Mouse (Mus musculus) gonadal fat pad, adult 2 months (tissue): Measurements from ENCODE around the gene Snx14. TPM values are rescaled to one million over a fixed set of nuclear protein-coding genes. Genes with fewer than 3 reads are reported as not detected.

ENCODE experiments used
- DNase-seq: peaks from one replicate; pipeline ENCODE4 v3.0.0-alpha.2; 2012; ENCODE audit warnings: low read depth
- polyA plus RNA-seq: library from polyadenylated mRNA; depleted of rRNA; stranded (reverse); fragments of >200 nt; gene quantifications from 2 replicates; pipeline ENCODE4 v1.2.3, GENCODE M21; 2012; rRNA removed

Gene Snx14
- polyA plus RNA-seq, 1 experiment: 16.7 TPM

- no peak for DNase-seq
Observed at GRCm38 (mm10) chr9:88344424-88344823, 94.3 kb downstream of the Snx14 start.

- DNase-seq: no peak
Observed at GRCm38 (mm10) chr9:88342701-88343100, 96.1 kb downstream of the Snx14 start.

- DNase-seq: no peak
Observed at GRCm38 (mm10) chr9:88342241-88342640, 96.5 kb downstream of the Snx14 start.

GRCm38 (mm10) chr9:88340819-88341218, 97.9 kb downstream of the Snx14 start:
- no peak for DNase-seq

GRCm38 (mm10) chr9:88335839-88336238, 102.9 kb downstream of the Snx14 start:
- no peak for DNase-seq

- DNase-seq: no peak
Observed at GRCm38 (mm10) chr9:88332447-88332846, 106.3 kb downstream of the Snx14 start.

- no peak for DNase-seq
Observed at GRCm38 (mm10) chr9:88330316-88330715, 108.4 kb downstream of the Snx14 start.

- no peak for DNase-seq
Observed at GRCm38 (mm10) chr9:88329166-88329748, 109.5 kb downstream of the Snx14 start.

- no peak for DNase-seq
Observed at GRCm38 (mm10) chr9:88328666-88329065, 110.1 kb downstream of the Snx14 start.

- DNase-seq: peak; percentile 20
Observed at GRCm38 (mm10) chr9:88326930-88327901, 111.5 kb downstream of the Snx14 start, which contains the start of gene Nt5e. Gene Nt5e (plus strand): TSS chr9:88327197.

Other genes starting within 250 kb of the Snx14 start
- gene Nt5e, start 111.8 kb downstream of the Snx14 start, polyA plus RNA-seq: 20.5 and 21.1 TPM in 2 replicates
- not detected in 2 replicates for gene Gm20537, start 17.7 kb upstream of the Snx14 start, polyA plus RNA-seq
- 4.0 and 9.3 TPM in 2 replicates for gene Syncrip, start 43.6 kb upstream of the Snx14 start, polyA plus RNA-seq
- 4.6 and 7.0 TPM in 2 replicates for gene Zfp949, start 109.1 kb upstream of the Snx14 start, polyA plus RNA-seq
- gene Trim43a, start 141.9 kb upstream of the Snx14 start, polyA plus RNA-seq: not detected in 2 replicates